Mouse (Mus musculus) liver, adult 2 months (tissue): Measurements from ENCODE around the gene Znrf3.

Source experiments
- CTCF ChIP-seq: fragments of 200-500 bp; IDR thresholded peaks from 2 replicates; pipeline ENCODE4 v1.5.1; 2011; ENCODE audit warnings: low read depth, low read length, control low read depth
- POLR2A ChIP-seq: fragments of 200-500 bp; IDR thresholded peaks from 2 replicates; pipeline ENCODE4 v1.6.1; 2011; ENCODE audit warnings: low read length, control low read depth; ENCODE audit not compliant: insufficient read depth; ENCODE audit errors: extremely low read depth

DNA sequence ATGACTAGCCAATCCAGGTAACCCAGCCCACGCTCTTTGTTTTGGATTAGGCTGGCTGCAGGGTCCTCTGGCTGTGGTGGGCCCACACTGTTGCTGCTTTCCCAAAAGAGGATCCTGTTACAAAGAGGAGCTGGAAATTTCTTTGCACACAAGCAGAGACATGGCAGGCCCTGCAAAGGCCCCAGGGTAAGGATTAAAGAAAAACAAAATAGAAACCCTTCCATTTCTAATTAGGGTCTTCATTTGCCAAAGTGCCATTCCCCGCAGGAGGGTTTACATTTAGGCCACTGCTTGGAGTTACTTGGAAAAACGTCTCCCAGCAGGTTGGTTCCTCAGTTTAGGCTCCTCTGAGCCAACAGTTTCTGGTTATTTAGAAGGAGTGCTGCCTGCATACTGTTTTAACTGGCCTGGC lies 130.3 kb downstream of the Znrf3 start:
- TF ChIP-seq CTCF (no peak), POLR2A (no peak)
